Mouse (Mus musculus): Measurements from ENCODE around the gene Olfr835.

The Olfr835 gene

DNA sequence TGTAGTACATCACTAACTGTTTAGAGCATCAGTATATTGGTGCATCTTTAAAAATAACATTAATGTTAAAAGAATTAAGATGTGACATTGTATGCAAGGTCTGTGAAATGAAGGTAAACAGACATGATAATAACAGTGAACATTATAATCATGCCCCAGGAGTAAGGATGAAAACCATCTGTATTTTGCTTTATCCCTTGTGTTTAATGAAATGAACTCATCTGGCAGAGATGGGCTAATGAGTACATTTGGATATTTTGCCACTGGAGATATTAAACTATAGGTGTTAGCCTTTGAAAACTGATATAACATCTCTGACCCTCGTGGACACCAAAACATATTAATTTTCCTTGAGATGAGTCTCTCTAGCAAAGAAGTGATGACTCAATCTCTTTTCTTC, at the start of gene Olfr835:
Gene Olfr835 (plus strand): TSS at position 301 of the 400 bp plus-strand sequence.
- TF ChIP-seq GATA4 (IDR thresholded peaks at IDR 0.05; ENCODE audit: insufficient replicate concordance, low read length), result no peak

GRCm38 (mm10) chr9:18987690-18988089, 44.8 kb upstream of the Olfr835 start, which contains the start of gene Olfr834:
Gene Olfr834 (plus strand): TSS chr9:18987990.
- no peak for TF ChIP-seq GATA4 (IDR thresholded peaks at IDR 0.05; ENCODE audit: insufficient replicate concordance, low read length)

DNA sequence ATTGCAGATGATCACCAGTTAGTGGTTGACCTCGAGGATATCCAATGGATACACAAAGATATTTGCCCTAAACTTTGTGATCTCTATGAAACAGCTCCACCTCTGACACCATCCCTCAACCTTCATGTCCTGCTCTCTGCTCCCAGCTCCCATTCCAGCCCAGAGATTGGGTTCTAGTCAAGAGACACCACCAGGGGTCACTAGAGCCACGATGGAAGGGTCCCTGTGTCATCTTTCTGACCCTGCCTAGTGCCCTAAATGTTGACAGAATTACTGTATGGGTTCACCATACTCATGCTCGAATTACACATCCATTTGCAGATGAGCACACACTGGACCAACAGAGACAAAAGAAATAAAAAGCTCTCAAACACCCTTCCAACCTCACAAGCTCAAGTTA, 52.5 kb downstream of the Olfr835 start:
- no peak for TF ChIP-seq GATA4 (IDR thresholded peaks at IDR 0.05; ENCODE audit: insufficient replicate concordance, low read length)

Data from liver, adult (tissue).